Mouse (Mus musculus): ENCODE results near the gene Bscl2. TPM values are rescaled to one million over a fixed set of nuclear protein-coding genes. Genes with fewer than 3 reads are reported as not detected.

Gene Bscl2
- polyA plus RNA-seq, 1 experiment from 2014 or later, result 43.2 TPM

DNA sequence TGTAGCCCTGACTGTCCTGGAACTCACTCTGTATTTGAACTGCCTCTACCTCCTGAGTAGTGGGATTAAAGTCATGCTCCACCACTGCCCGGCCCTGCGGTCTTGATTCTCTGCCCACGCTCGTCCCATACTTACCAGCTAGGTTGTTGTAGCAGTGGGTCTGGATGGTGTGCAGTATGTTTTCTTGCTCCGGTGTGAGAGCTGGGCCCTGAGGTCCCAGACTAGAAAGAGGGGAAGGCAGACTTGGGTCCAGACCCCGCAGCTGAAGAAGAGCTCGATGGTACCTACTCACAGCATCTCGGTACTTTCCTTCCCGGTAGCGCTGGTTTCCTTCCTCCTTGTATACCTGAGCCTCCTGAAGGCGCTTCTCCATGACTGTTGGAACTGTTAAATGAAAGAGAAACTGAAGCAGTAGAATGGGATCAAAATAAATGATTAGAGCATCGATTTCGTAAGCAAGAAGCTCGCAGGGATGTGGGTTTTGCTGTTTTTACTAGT, 18.9 kb upstream of the Bscl2 start:
- Histone ChIP-seq H3K27me3 (replicated peaks; ENCODE audit: control insufficient read depth, insufficient read depth, low read length) (no peaks in the 10 kb centered on the region), H3K4me3 (ENCODE audit: low read depth, low read length) (peak overlapping the region; percentile 97), H3K4me2 (replicated peaks; ENCODE audit: low read depth) (peak overlapping the region; percentile 80), H3K9me3 (ENCODE audit: control insufficient read depth) (no peaks in the 10 kb centered on the region), H3K36me3 (ENCODE audit: control insufficient read depth, insufficient read depth) (peaks cover 14% of the 10 kb centered on the region), H3K27ac (ENCODE audit: low read depth, low read length) (peak overlapping the region; percentile 86), H3K9ac (ENCODE audit: low read depth, low read length) (peak overlapping the region; percentile 52), H3K4me1 (replicated peaks; ENCODE audit: control insufficient read depth, insufficient read depth, low read length) (peaks cover 5% of the 10 kb centered on the region; the same call in 1 of the 2 replicates)
- no peak for TF ChIP-seq CTCF (IDR thresholded peaks at IDR 0.05; ENCODE audit: low read depth)
- whole genome bisulfite sequencing, result 14% methylated on average over 14 of the region's 14 CpGs
- no peak for ATAC-seq

DNA sequence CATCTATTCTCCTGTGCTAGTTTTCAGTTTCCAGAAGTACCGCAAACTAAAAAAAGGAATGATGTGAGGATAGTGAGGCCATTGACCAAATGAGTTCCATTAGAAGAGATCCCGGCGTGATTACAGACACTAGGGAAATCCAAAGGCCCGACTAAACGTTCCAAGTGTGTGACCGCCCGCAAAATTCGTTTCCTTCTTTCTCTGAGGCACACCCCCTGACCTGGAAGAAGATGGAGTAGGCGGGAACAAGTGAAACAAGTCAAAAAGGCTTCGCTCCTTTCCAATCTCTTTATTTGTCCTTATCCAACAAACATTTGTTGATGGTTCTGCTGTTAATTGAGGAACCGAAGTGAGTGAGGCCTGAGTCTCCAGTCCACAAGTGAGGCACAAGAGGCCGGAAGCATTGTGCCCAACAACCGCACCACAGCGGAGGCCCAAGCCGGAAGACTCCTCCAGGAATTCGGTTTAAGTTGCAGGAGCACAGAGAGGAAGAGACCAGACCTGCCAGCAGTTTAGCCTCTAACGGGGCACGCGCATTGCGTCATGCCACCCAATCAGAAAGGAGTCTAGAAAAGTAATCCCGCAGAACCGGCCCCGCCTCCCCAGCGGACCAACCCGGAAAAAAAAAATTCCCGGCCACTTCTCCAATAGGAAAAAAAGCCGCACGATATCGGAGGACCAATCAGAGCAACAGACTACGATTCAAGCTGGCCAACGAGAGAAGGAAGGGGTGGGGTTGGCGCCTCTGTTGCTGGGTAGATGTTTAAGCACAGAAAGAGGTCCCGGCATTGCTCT, 18.3 kb upstream of the Bscl2 start, which contains the start of gene Ttc9c:
TSS of gene Ttc9c (minus strand) at position 533 of the 795 bp plus-strand sequence.
- Histone ChIP-seq H3K27me3 (replicated peaks; ENCODE audit: control insufficient read depth, insufficient read depth, low read length) (no peaks in the 10 kb centered on the region), H3K36me3 (ENCODE audit: control insufficient read depth, insufficient read depth) (peaks cover 14% of the 10 kb centered on the region), H3K9me3 (ENCODE audit: control insufficient read depth) (no peaks in the 10 kb centered on the region), H3K9ac (ENCODE audit: low read depth, low read length) (peak within 1 kb of the TSS; percentile 97), H3K27ac (ENCODE audit: low read depth, low read length) (peak within 1 kb of the TSS; percentile 95), H3K4me2 (replicated peaks; ENCODE audit: low read depth) (peak within 1 kb of the TSS; percentile 80), H3K4me1 (replicated peaks; ENCODE audit: control insufficient read depth, insufficient read depth, low read length) (peaks cover 5% of the 10 kb centered on the region; the same call in 1 of the 2 replicates), H3K4me3 (ENCODE audit: low read depth, low read length) (peak within 1 kb of the TSS; percentile 97)
- no peak for TF ChIP-seq CTCF (IDR thresholded peaks at IDR 0.05; ENCODE audit: low read depth)
- under 1% methylated on average over 33 of the region's 33 CpGs for WGBS
- peak; percentile 92 for ATAC-seq

DNA sequence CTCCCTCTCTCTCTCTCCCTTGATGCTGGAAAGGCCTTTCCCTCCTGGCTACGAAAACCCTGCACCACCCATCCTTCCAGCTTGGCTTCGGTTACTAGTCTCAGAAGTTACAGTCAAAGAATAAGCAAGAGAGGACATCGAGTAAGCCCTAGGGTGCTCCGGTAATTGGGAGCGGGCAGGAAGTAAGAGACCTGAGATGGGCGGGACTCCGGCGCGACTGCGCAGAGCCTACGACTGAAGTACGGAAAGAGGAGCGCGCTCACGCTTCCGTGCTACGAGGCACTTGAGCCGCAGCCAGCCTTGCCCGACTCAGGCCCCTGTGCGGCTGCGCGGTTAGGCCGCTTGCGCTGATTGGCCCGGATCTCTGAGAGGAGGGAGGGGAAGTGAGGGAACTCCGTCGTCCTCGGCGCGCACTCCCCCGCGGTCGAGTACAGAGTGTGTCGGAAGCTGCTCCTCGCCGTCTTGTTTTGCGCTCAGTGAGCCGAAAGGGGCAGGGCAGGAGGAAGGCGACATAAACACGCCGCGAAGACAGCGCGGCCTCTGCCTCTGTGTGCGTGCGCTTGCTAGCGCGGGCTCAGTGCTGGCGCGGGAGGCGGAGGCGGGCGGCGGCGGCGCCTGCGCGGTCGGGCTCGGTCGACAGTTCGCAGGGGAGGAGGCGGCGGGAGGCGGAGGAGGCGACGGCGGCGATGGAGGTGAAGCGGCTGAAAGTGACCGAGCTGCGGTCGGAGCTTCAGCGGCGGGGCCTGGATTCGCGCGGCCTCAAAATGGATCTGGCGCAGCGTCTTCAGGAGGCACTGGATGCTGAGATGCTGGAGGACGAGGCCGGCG, 17.5 kb upstream of the Bscl2 start, which contains the start of gene Hnrnpul2:
TSS of gene Hnrnpul2 (plus strand) at position 415 of the 828 bp plus-strand sequence.
- no peak for TF ChIP-seq CTCF (IDR thresholded peaks at IDR 0.05; ENCODE audit: low read depth)
- ATAC-seq, result peak; percentile 95
- WGBS, result under 1% methylated on average over 80 of the region's 83 CpGs
- Histone ChIP-seq H3K4me3 (ENCODE audit: low read depth, low read length) (peak within 1 kb of the TSS; percentile 97), H3K4me2 (replicated peaks; ENCODE audit: low read depth) (peak within 1 kb of the TSS; percentile 80), H3K4me1 (replicated peaks; ENCODE audit: control insufficient read depth, insufficient read depth, low read length) (peaks cover 5% of the 10 kb centered on the region; the same call in 1 of the 2 replicates), H3K36me3 (ENCODE audit: control insufficient read depth, insufficient read depth) (peaks cover 19% of the 10 kb centered on the region), H3K9ac (ENCODE audit: low read depth, low read length) (peak within 1 kb of the TSS; percentile 97), H3K27me3 (replicated peaks; ENCODE audit: control insufficient read depth, insufficient read depth, low read length) (no peaks in the 10 kb centered on the region), H3K9me3 (ENCODE audit: control insufficient read depth) (no peaks in the 10 kb centered on the region), H3K27ac (ENCODE audit: low read depth, low read length) (peak within 1 kb of the TSS; percentile 95)

DNA sequence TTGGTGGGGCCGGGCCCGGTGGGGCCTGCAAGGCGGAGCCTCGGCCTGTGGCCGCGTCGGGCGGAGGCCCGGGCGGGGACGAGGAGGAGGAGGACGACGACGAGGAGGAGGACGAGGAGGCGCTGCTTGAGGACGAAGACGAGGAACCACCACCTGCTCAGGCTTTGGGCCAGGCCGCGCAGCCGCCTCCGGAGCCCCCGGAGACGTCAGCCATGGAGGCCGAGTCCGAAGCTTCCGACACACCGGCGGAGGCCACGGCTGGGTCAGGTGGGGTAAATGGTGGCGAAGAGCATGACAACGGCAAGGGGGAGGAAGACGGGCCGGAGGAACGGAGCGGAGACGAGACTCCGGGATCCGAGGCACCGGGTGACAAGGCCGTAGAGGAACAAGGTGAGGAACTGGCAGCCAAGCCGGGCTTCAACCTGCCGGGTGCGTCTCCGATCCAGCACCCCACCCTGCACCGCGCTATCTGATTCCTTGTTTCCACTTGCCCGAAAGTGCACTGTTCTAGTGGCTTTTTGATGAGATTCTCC, 16.8 kb upstream of the Bscl2 start:
- under 1% methylated on average over 48 of the region's 48 CpGs for WGBS
- peaks cover 5% of the 10 kb centered on the region; the same call in 1 of the 2 replicates for H3K4me1 ChIP-seq (replicated peaks; ENCODE audit: control insufficient read depth, insufficient read depth, low read length)
- peak overlapping the region; percentile 95 for H3K27ac ChIP-seq (ENCODE audit: low read depth, low read length)
- H3K36me3 ChIP-seq (ENCODE audit: control insufficient read depth, insufficient read depth), result peaks cover 25% of the 10 kb centered on the region
- peak overlapping the region; percentile 80 for H3K4me2 ChIP-seq (replicated peaks; ENCODE audit: low read depth)
- no peaks in the 10 kb centered on the region for H3K27me3 ChIP-seq (replicated peaks; ENCODE audit: control insufficient read depth, insufficient read depth, low read length)
- peak overlapping the region; percentile 97 for H3K4me3 ChIP-seq (ENCODE audit: low read depth, low read length)
- ATAC-seq, result peak; percentile 7
- TF ChIP-seq CTCF (IDR thresholded peaks at IDR 0.05; ENCODE audit: low read depth), result no peak
- no peaks in the 10 kb centered on the region for H3K9me3 ChIP-seq (ENCODE audit: control insufficient read depth)
- peak overlapping the region; percentile 97 for H3K9ac ChIP-seq (ENCODE audit: low read depth, low read length)

DNA sequence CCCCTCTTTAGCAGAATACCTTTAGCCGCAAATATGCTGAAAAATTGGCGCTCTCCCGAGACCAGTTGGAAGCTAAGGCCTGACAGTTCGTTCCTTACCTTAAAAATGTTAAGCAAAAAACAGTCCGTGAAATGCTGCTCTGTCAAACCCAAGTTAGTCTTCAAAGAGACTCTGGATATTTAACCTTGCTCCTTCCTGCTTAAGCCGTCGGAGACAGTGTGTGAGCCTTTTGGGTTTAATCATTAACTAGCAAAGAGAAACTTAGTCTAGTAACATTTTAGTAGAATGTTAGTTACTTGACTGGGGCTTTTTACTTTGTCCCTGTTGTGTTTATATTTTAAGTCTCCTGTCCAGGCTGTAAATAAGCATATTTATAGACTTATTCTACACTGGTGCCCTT, 16.1 kb upstream of the Bscl2 start:
- WGBS, result under 1% methylated on average over 7 of the region's 7 CpGs
- no peaks in the 10 kb centered on the region for H3K27me3 ChIP-seq (replicated peaks; ENCODE audit: control insufficient read depth, insufficient read depth, low read length)
- peaks cover 30% of the 10 kb centered on the region for H3K36me3 ChIP-seq (ENCODE audit: control insufficient read depth, insufficient read depth)
- H3K9ac ChIP-seq (ENCODE audit: low read depth, low read length), result peak overlapping the region; percentile 97
- H3K27ac ChIP-seq (ENCODE audit: low read depth, low read length), result peak overlapping the region; percentile 95
- ATAC-seq, result no peak
- peak overlapping the region; percentile 97 for H3K4me3 ChIP-seq (ENCODE audit: low read depth, low read length)
- H3K4me2 ChIP-seq (replicated peaks; ENCODE audit: low read depth), result peak overlapping the region; percentile 80
- no peak for TF ChIP-seq CTCF (IDR thresholded peaks at IDR 0.05; ENCODE audit: low read depth)
- H3K4me1 ChIP-seq (replicated peaks; ENCODE audit: control insufficient read depth, insufficient read depth, low read length), result peaks cover 5% of the 10 kb centered on the region; the same call in 1 of the 2 replicates
- no peaks in the 10 kb centered on the region for H3K9me3 ChIP-seq (ENCODE audit: control insufficient read depth)
